Mouse (Mus musculus) hindbrain, postnatal 0 days (tissue): ENCODE data around the gene Adgrl2. TPM values are rescaled to one million over a fixed set of nuclear protein-coding genes. Genes with fewer than 3 reads are reported as not detected.

Source experiments
- ATAC-seq: fragments of 200-750 bp; cut with Nextera tagmentation; 2 replicates; pipeline ENCODE4 v1.8.0; 2017; ENCODE audit warnings: mild to moderate bottlenecking, moderate TSS enrichment, moderate library complexity
- DNase-seq: peaks from one replicate; pipeline ENCODE4 v3.0.0-alpha.2; 2015; ENCODE audit warnings: low spot score
- H3K27ac ChIP-seq: fragments of 300-500 bp; sonication (generic); 2 replicates; pipeline ENCODE4 v1.5.1; 2014; ENCODE audit warnings: mild to moderate bottlenecking
- H3K27me3 ChIP-seq: fragments of 300-500 bp; sonication (generic); 2 replicates; pipeline ENCODE4 v1.6.1; 2014; ENCODE audit warnings: low read length, mixed read lengths; ENCODE audit not compliant: insufficient read depth
- H3K36me3 ChIP-seq: fragments of 300-500 bp; sonication (generic); 2 replicates; pipeline ENCODE4 v1.6.1; 2014; ENCODE audit warnings: low read length, mixed read lengths; ENCODE audit not compliant: insufficient read depth
- H3K4me1 ChIP-seq: fragments of 300-500 bp; sonication (generic); 2 replicates; pipeline ENCODE4 v1.6.1; 2014; ENCODE audit warnings: antibody characterized with exemption, low read length, mixed read lengths; ENCODE audit not compliant: insufficient read depth
- H3K4me2 ChIP-seq: fragments of 300-500 bp; sonication (generic); 2 replicates; pipeline ENCODE4 v1.6.1; 2014; ENCODE audit warnings: low read depth, mild to moderate bottlenecking, low read length, moderate library complexity, mixed read lengths
- H3K4me3 ChIP-seq: fragments of 300-500 bp; sonication (generic); 2 replicates; pipeline ENCODE4 v1.5.1; 2014; ENCODE audit warnings: low read length
- H3K9ac ChIP-seq: fragments of 300-500 bp; sonication (generic); replicated peaks from 2 replicates; pipeline ENCODE4 v1.6.1; 2014; ENCODE audit warnings: mild to moderate bottlenecking, low read length, moderate library complexity, mixed read lengths
- H3K9me3 ChIP-seq: fragments of 300-500 bp; sonication (generic); 2 replicates; pipeline ENCODE4 v1.6.1; 2016; ENCODE audit warnings: low read length, mixed read lengths
- CTCF ChIP-seq: IDR thresholded peaks from 2 replicates; pipeline ENCODE4 v1.5.1; 2016; ENCODE audit warnings: antibody characterized with exemption, control low read depth, low read depth
- WGBS: fragments of 180-500 bp; shearing (Covaris S2); extraction: QIAGEN DNeasy Blood & Tissue Kit; methylation state at CpG from one replicate; pipeline ENCODE4 v1.1.7; 2014; 5-methylcytosine and 5-hydroxymethylcytosine counted together
- polyA plus RNA-seq: library from polyadenylated mRNA; unstranded; fragments of >200 nt; fragmentation: Nextera tagmentation; extraction: Ambion mirVana; gene quantifications from 2 replicates; pipeline ENCODE4 v1.2.1, GENCODE M21; 2015
- total RNA-seq: library from RNA; depleted of rRNA; stranded (reverse); fragments of >200 nt; gene quantifications from 2 replicates; pipeline ENCODE4 v1.2.3, GENCODE M21; 2014

The Adgrl2 gene
- total and polyA plus RNA-seq, 2 experiments from 2014 or later: 81.2 to 106 TPM

- Histone ChIP-seq H3K4me1 (no peaks in the 10 kb centered on the region), H3K36me3 (peaks cover 19% of the 10 kb centered on the region)
These were observed 155.2 kb downstream of the Adgrl2 start for GRCm38 (mm10) chr3:148835136-148835535.

GRCm38 (mm10) chr3:148833070-148833769 is 157.1 kb downstream of the Adgrl2 start:
- H3K4me1 ChIP-seq: no peaks in the 10 kb centered on the region
- H3K36me3 ChIP-seq: peaks cover 19% of the 10 kb centered on the region
- no peak overlapping the region for H3K9ac ChIP-seq
- ATAC-seq: no peak
- 96% methylated on average over 20 of the region's 20 CpGs for WGBS
- DNase-seq: no peak
- TF ChIP-seq CTCF: no peak
- H3K27me3 ChIP-seq: no peaks in the 10 kb centered on the region
- H3K27ac ChIP-seq: no peak overlapping the region
- no peaks in the 10 kb centered on the region for H3K9me3 ChIP-seq
- H3K4me3 ChIP-seq: no peak overlapping the region
- no peak overlapping the region for H3K4me2 ChIP-seq

More at GRCm38 (mm10) chr3:148835136-148835535, 155.2 kb downstream of the Adgrl2 start:
- Histone ChIP-seq H3K9me3 (no peaks in the 10 kb centered on the region), H3K9ac (no peak overlapping the region), H3K4me2 (no peak overlapping the region), H3K27me3 (no peaks in the 10 kb centered on the region), H3K4me3 (no peak overlapping the region), H3K27ac (no peak overlapping the region)
- ATAC-seq (no peak), DNase-seq (no peak)
- WGBS: 86% methylated on average over 12 of the region's 12 CpGs
- TF ChIP-seq CTCF: no peak

GRCm38 (mm10) chr3:148832001-148832400 is 158.4 kb downstream of the Adgrl2 start:
- H3K4me1 ChIP-seq: no peaks in the 10 kb centered on the region
- H3K9ac ChIP-seq: no peak overlapping the region
- DNase-seq (no peak), ATAC-seq (0 out of 2 replicates have a peak, but pooled peaks have one; percentile 21)
- no peak overlapping the region for H3K4me3 ChIP-seq
- peaks cover 17% of the 10 kb centered on the region for H3K36me3 ChIP-seq
- H3K4me2 ChIP-seq: no peak overlapping the region
- no peak overlapping the region for H3K27ac ChIP-seq
- no peaks in the 10 kb centered on the region for H3K9me3 ChIP-seq
- H3K27me3 ChIP-seq: no peaks in the 10 kb centered on the region
- no peak for TF ChIP-seq CTCF
- 58% methylated on average over 4 of the region's 4 CpGs for WGBS

GRCm38 (mm10) chr3:148828519-148828918 is 161.8 kb downstream of the Adgrl2 start:
- peaks cover 5% of the 10 kb centered on the region for H3K36me3 ChIP-seq
- no peak overlapping the region for H3K9ac ChIP-seq
- 0 out of 2 replicates have a peak, but pooled peaks have one; percentile 47 for ATAC-seq
- no peak overlapping the region for H3K27ac ChIP-seq
- no peak for DNase-seq
- no peaks in the 10 kb centered on the region for H3K4me1 ChIP-seq
- H3K4me3 ChIP-seq: no peak overlapping the region
- no peaks in the 10 kb centered on the region for H3K9me3 ChIP-seq
- 59% methylated on average over 10 of the region's 10 CpGs for WGBS
- no peak overlapping the region for H3K4me2 ChIP-seq
- TF ChIP-seq CTCF: no peak
- H3K27me3 ChIP-seq: no peaks in the 10 kb centered on the region

- Histone ChIP-seq H3K36me3 (peaks cover 5% of the 10 kb centered on the region; the same call in 1 of the 2 replicates), H3K9ac (no peak overlapping the region), H3K27ac (no peak overlapping the region), H3K4me2 (no peak overlapping the region), H3K9me3 (no peaks in the 10 kb centered on the region), H3K4me1 (no peaks in the 10 kb centered on the region), H3K4me3 (no peak overlapping the region), H3K27me3 (no peaks in the 10 kb centered on the region)
- ATAC-seq (no peak), DNase-seq (no peak)
- WGBS: 91% methylated on average over 13 of the region's 13 CpGs
- no peak for TF ChIP-seq CTCF
These were observed 166.8 kb downstream of the Adgrl2 start for GRCm38 (mm10) chr3:148823551-148823950.

- no peaks in the 10 kb centered on the region for H3K4me1 ChIP-seq
- H3K9me3 ChIP-seq: no peaks in the 10 kb centered on the region
- no peaks in the 10 kb centered on the region for H3K27me3 ChIP-seq
- WGBS: 69% methylated on average over 6 of the region's 6 CpGs
- no peak overlapping the region for H3K4me2 ChIP-seq
- TF ChIP-seq CTCF: no peak
- peaks cover 17% of the 10 kb centered on the region; the same call in 1 of the 2 replicates for H3K36me3 ChIP-seq
- no peak overlapping the region for H3K4me3 ChIP-seq
- no peak for ATAC-seq
- H3K9ac ChIP-seq: no peak overlapping the region
- no peak overlapping the region for H3K27ac ChIP-seq
- DNase-seq: no peak
These were observed 168.7 kb downstream of the Adgrl2 start for GRCm38 (mm10) chr3:148821632-148822031.
